Mouse (Mus musculus): ENCODE measurements around the gene Sash1. TPM values are rescaled to one million over a fixed set of nuclear protein-coding genes. Genes with fewer than 3 reads are reported as not detected.

The Sash1 gene
- polyA plus RNA-seq, 1 experiment from 2014 or later, result 2.6 TPM

GRCm38 (mm10) chr10:8926295-8926694 is 40.4 kb upstream of the Sash1 start:
- H3K4me2 ChIP-seq (ENCODE audit: low read depth, low read length), result no peak overlapping the region
- no peaks in the 10 kb centered on the region for H3K9me3 ChIP-seq (replicated peaks; ENCODE audit: control insufficient read depth, low read length)
- WGBS, result 76% methylated on average over 3 of the region's 3 CpGs

GRCm38 (mm10) chr10:8925299-8925698 is 39.4 kb upstream of the Sash1 start:
- H3K27me3 ChIP-seq (ENCODE audit: control insufficient read depth, insufficient read depth, low read length), result no peaks in the 10 kb centered on the region
- ATAC-seq (replicated peaks; ENCODE audit: extremely low read depth, insufficient read depth, low FRiP score), result no peak
- no peak overlapping the region for H3K4me2 ChIP-seq (ENCODE audit: low read depth, low read length)
- H3K36me3 ChIP-seq (ENCODE audit: control insufficient read depth, insufficient read depth), result no peaks in the 10 kb centered on the region
- WGBS, result 26% methylated on average over 5 of the region's 5 CpGs
- H3K4me3 ChIP-seq (ENCODE audit: low read length), result no peak overlapping the region
- peaks cover 5% of the 10 kb centered on the region for H3K4me1 ChIP-seq (ENCODE audit: control insufficient read depth, insufficient read depth, low read length)
- no peaks in the 10 kb centered on the region for H3K9me3 ChIP-seq (replicated peaks; ENCODE audit: control insufficient read depth, low read length)
- H3K27ac ChIP-seq (ENCODE audit: low read length), result no peak overlapping the region
- H3K9ac ChIP-seq (ENCODE audit: low read length), result no peak overlapping the region

More at GRCm38 (mm10) chr10:8926295-8926694, 40.4 kb upstream of the Sash1 start:
- H3K9ac ChIP-seq (ENCODE audit: low read length), result no peak overlapping the region
- no peak overlapping the region for H3K4me3 ChIP-seq (ENCODE audit: low read length)
- no peaks in the 10 kb centered on the region for H3K27me3 ChIP-seq (ENCODE audit: control insufficient read depth, insufficient read depth, low read length)
- H3K27ac ChIP-seq (ENCODE audit: low read length), result no peak overlapping the region
- H3K36me3 ChIP-seq (ENCODE audit: control insufficient read depth, insufficient read depth), result no peaks in the 10 kb centered on the region
- ATAC-seq (replicated peaks; ENCODE audit: extremely low read depth, insufficient read depth, low FRiP score), result no peak
- peaks cover 5% of the 10 kb centered on the region for H3K4me1 ChIP-seq (ENCODE audit: control insufficient read depth, insufficient read depth, low read length)

- Histone ChIP-seq H3K4me1 (ENCODE audit: control insufficient read depth, insufficient read depth, low read length) (peaks cover 7% of the 10 kb centered on the region), H3K27me3 (ENCODE audit: control insufficient read depth, insufficient read depth, low read length) (no peaks in the 10 kb centered on the region), H3K27ac (ENCODE audit: low read length) (no peak overlapping the region), H3K36me3 (ENCODE audit: control insufficient read depth, insufficient read depth) (no peaks in the 10 kb centered on the region), H3K9ac (ENCODE audit: low read length) (no peak overlapping the region), H3K4me3 (ENCODE audit: low read length) (no peak overlapping the region), H3K9me3 (replicated peaks; ENCODE audit: control insufficient read depth, low read length) (no peaks in the 10 kb centered on the region), H3K4me2 (ENCODE audit: low read depth, low read length) (no peak overlapping the region)
- WGBS, result 64% methylated on average over 11 of the region's 11 CpGs
- no peak for ATAC-seq (replicated peaks; ENCODE audit: extremely low read depth, insufficient read depth, low FRiP score)
Observed at GRCm38 (mm10) chr10:8921098-8921693, 35.3 kb upstream of the Sash1 start.

- H3K4me3 ChIP-seq (ENCODE audit: low read length), result no peak overlapping the region
- ATAC-seq (replicated peaks; ENCODE audit: extremely low read depth, insufficient read depth, low FRiP score), result no peak
- no peaks in the 10 kb centered on the region for H3K9me3 ChIP-seq (replicated peaks; ENCODE audit: control insufficient read depth, low read length)
- H3K27me3 ChIP-seq (ENCODE audit: control insufficient read depth, insufficient read depth, low read length), result no peaks in the 10 kb centered on the region
- 0 out of 2 replicates have a peak, but pooled peaks cover 5% of the 10 kb centered on the region for H3K4me1 ChIP-seq (ENCODE audit: control insufficient read depth, insufficient read depth, low read length)
- no peak overlapping the region for H3K9ac ChIP-seq (ENCODE audit: low read length)
- H3K4me2 ChIP-seq (ENCODE audit: low read depth, low read length), result no peak overlapping the region
- 38% methylated on average over 2 of the region's 2 CpGs for WGBS
- peak overlapping the region; percentile 38; the same call in 1 of the 2 replicates for H3K27ac ChIP-seq (ENCODE audit: low read length)
- H3K36me3 ChIP-seq (ENCODE audit: control insufficient read depth, insufficient read depth), result no peaks in the 10 kb centered on the region
Observed at GRCm38 (mm10) chr10:8917798-8918197, 31.9 kb upstream of the Sash1 start.

- Histone ChIP-seq H3K27me3 (ENCODE audit: control insufficient read depth, insufficient read depth, low read length) (no peaks in the 10 kb centered on the region), H3K36me3 (ENCODE audit: control insufficient read depth, insufficient read depth) (no peaks in the 10 kb centered on the region), H3K9ac (ENCODE audit: low read length) (no peak overlapping the region), H3K4me1 (ENCODE audit: control insufficient read depth, insufficient read depth, low read length) (0 out of 2 replicates have a peak, but pooled peaks cover 5% of the 10 kb centered on the region), H3K9me3 (replicated peaks; ENCODE audit: control insufficient read depth, low read length) (no peaks in the 10 kb centered on the region), H3K4me2 (ENCODE audit: low read depth, low read length) (no peak overlapping the region), H3K4me3 (ENCODE audit: low read length) (no peak overlapping the region), H3K27ac (ENCODE audit: low read length) (0 out of 2 replicates have a peak overlapping the region, but pooled peaks have one; percentile 7)
- 60% methylated on average over 4 of the region's 4 CpGs for WGBS
- no peak; the same call in 1 of the 2 replicates for ATAC-seq (replicated peaks; ENCODE audit: extremely low read depth, insufficient read depth, low FRiP score)
Observed at GRCm38 (mm10) chr10:8917350-8917749, 31.5 kb upstream of the Sash1 start.

GRCm38 (mm10) chr10:8915755-8916154 is 29.9 kb upstream of the Sash1 start:
- WGBS, result 80% methylated on average over 5 of the region's 5 CpGs
- H3K4me2 ChIP-seq (ENCODE audit: low read depth, low read length), result no peak overlapping the region
- no peak overlapping the region for H3K9ac ChIP-seq (ENCODE audit: low read length)
- no peaks in the 10 kb centered on the region for H3K9me3 ChIP-seq (replicated peaks; ENCODE audit: control insufficient read depth, low read length)
- H3K27me3 ChIP-seq (ENCODE audit: control insufficient read depth, insufficient read depth, low read length), result no peaks in the 10 kb centered on the region
- no peak overlapping the region for H3K27ac ChIP-seq (ENCODE audit: low read length)
- H3K4me1 ChIP-seq (ENCODE audit: control insufficient read depth, insufficient read depth, low read length), result peaks cover 8% of the 10 kb centered on the region; the same call in 1 of the 2 replicates
- ATAC-seq (replicated peaks; ENCODE audit: extremely low read depth, insufficient read depth, low FRiP score), result no peak
- H3K4me3 ChIP-seq (ENCODE audit: low read length), result no peak overlapping the region
- H3K36me3 ChIP-seq (ENCODE audit: control insufficient read depth, insufficient read depth), result no peaks in the 10 kb centered on the region

GRCm38 (mm10) chr10:8913904-8914303 is 28.0 kb upstream of the Sash1 start:
- peaks cover 8% of the 10 kb centered on the region; the same call in 1 of the 2 replicates for H3K4me1 ChIP-seq (ENCODE audit: control insufficient read depth, insufficient read depth, low read length)
- no peaks in the 10 kb centered on the region for H3K27me3 ChIP-seq (ENCODE audit: control insufficient read depth, insufficient read depth, low read length)
- H3K9me3 ChIP-seq (replicated peaks; ENCODE audit: control insufficient read depth, low read length), result no peaks in the 10 kb centered on the region
- 63% methylated on average over 4 of the region's 4 CpGs for WGBS
- no peak overlapping the region for H3K4me2 ChIP-seq (ENCODE audit: low read depth, low read length)
- no peak for ATAC-seq (replicated peaks; ENCODE audit: extremely low read depth, insufficient read depth, low FRiP score)
- H3K36me3 ChIP-seq (ENCODE audit: control insufficient read depth, insufficient read depth), result no peaks in the 10 kb centered on the region
- no peak overlapping the region for H3K27ac ChIP-seq (ENCODE audit: low read length)
- H3K9ac ChIP-seq (ENCODE audit: low read length), result no peak overlapping the region
- no peak overlapping the region for H3K4me3 ChIP-seq (ENCODE audit: low read length)

- Histone ChIP-seq H3K4me2 (ENCODE audit: low read depth, low read length) (no peak overlapping the region), H3K27me3 (ENCODE audit: control insufficient read depth, insufficient read depth, low read length) (no peaks in the 10 kb centered on the region), H3K4me1 (ENCODE audit: control insufficient read depth, insufficient read depth, low read length) (peaks cover 8% of the 10 kb centered on the region; the same call in 1 of the 2 replicates), H3K36me3 (ENCODE audit: control insufficient read depth, insufficient read depth) (no peaks in the 10 kb centered on the region), H3K9me3 (replicated peaks; ENCODE audit: control insufficient read depth, low read length) (no peaks in the 10 kb centered on the region), H3K9ac (ENCODE audit: low read length) (no peak overlapping the region), H3K27ac (ENCODE audit: low read length) (peak overlapping the region; percentile 37), H3K4me3 (ENCODE audit: low read length) (no peak overlapping the region)
- no peak for ATAC-seq (replicated peaks; ENCODE audit: extremely low read depth, insufficient read depth, low FRiP score)
- WGBS, result 67% methylated on average over 5 of the region's 5 CpGs
Observed at GRCm38 (mm10) chr10:8912706-8913275, 26.9 kb upstream of the Sash1 start.

- peaks cover 6% of the 10 kb centered on the region; the same call in 1 of the 2 replicates for H3K4me1 ChIP-seq (ENCODE audit: control insufficient read depth, insufficient read depth, low read length)
- H3K36me3 ChIP-seq (ENCODE audit: control insufficient read depth, insufficient read depth), result no peaks in the 10 kb centered on the region
- H3K9ac ChIP-seq (ENCODE audit: low read length), result no peak overlapping the region
- H3K9me3 ChIP-seq (replicated peaks; ENCODE audit: control insufficient read depth, low read length), result no peaks in the 10 kb centered on the region
- no peaks in the 10 kb centered on the region for H3K27me3 ChIP-seq (ENCODE audit: control insufficient read depth, insufficient read depth, low read length)
- H3K27ac ChIP-seq (ENCODE audit: low read length), result peak overlapping the region; percentile 41
- no peak overlapping the region for H3K4me3 ChIP-seq (ENCODE audit: low read length)
- no peak overlapping the region for H3K4me2 ChIP-seq (ENCODE audit: low read depth, low read length)
- ATAC-seq (replicated peaks; ENCODE audit: extremely low read depth, insufficient read depth, low FRiP score), result no peak
- 67% methylated on average over 4 of the region's 4 CpGs for WGBS
Observed at GRCm38 (mm10) chr10:8912213-8912612, 26.3 kb upstream of the Sash1 start.
